Mouse (Mus musculus): ENCODE data around the gene 9230104L09Rik.

- no peak for TF ChIP-seq POLR2A (IDR thresholded peaks at IDR 0.05; ENCODE audit: low read depth, low read length)
- TF ChIP-seq CTCF (IDR thresholded peaks at IDR 0.05; ENCODE audit: borderline replicate concordance, insufficient read depth, low read length) = no peak
Measured at GRCm38 (mm10) chr2:148851116-148851906, 13.5 kb downstream of the 9230104L09Rik start.
